Mouse (Mus musculus): ENCODE measurements around the gene Gm7257.

DNA sequence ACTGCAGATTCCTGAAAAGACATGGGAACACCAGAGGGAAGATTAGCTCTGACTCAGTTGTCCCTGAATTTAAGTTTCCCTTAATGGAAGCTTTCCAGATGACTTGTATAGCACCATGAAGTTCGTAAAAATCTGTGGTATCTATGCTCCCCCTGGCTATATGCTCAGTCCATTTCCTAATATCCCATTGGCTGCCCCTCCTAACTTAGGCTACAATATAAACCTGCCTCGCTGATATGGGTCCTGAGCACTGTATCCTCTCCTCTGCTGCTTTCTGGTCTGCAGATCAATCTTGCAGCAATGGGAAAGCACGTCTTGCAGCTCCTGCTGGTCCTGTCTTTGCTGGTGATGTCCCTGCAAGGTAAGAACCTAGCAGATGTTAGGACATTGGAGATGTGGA lies 43.7 kb downstream of the Gm7257 start, which contains the start of gene Gm9513:
- no peak for TF ChIP-seq CTCF (IDR thresholded peaks at IDR 0.05; ENCODE audit: low read depth, low read length)
- no peak for TF ChIP-seq POLR2A (IDR thresholded peaks at IDR 0.05; ENCODE audit: insufficient read depth, low read length)
- no peak for TF ChIP-seq EP300 (IDR thresholded peaks at IDR 0.05; ENCODE audit: insufficient read depth, low read depth, low read length)
